Mouse (Mus musculus) kidney, embryonic 14.5 days (tissue): ENCODE measurements around the gene Pde8b. TPM values are rescaled to one million over a fixed set of nuclear protein-coding genes. Genes with fewer than 3 reads are reported as not detected.

Experiments used
- ATAC-seq: fragments of 200-750 bp; cut with Nextera tagmentation; 2 replicates; pipeline ENCODE4 v1.8.0; 2017; ENCODE audit warnings: moderate number of reproducible peaks, mild to moderate bottlenecking, moderate TSS enrichment, moderate library complexity; ENCODE audit not compliant: low FRiP score, low TSS enrichment
- H3K27ac ChIP-seq: fragments of 300-500 bp; sonication (generic); 2 replicates; pipeline ENCODE4 v1.5.1; 2014; ENCODE audit warnings: low read depth, mild to moderate bottlenecking, low read length, moderate library complexity, mixed read lengths
- H3K27me3 ChIP-seq: fragments of 300-500 bp; sonication (generic); 2 replicates; pipeline ENCODE4 v1.6.1; 2014; ENCODE audit warnings: mild to moderate bottlenecking, low read length; ENCODE audit not compliant: control insufficient read depth, insufficient read depth
- H3K36me3 ChIP-seq: fragments of 300-500 bp; sonication (generic); 2 replicates; pipeline ENCODE4 v1.6.1; 2014; ENCODE audit warnings: low read length, mixed read lengths; ENCODE audit not compliant: control insufficient read depth, insufficient read depth
- H3K4me1 ChIP-seq: fragments of 300-500 bp; sonication (generic); 2 replicates; pipeline ENCODE4 v1.6.1; 2014; ENCODE audit warnings: low read length, mixed read lengths; ENCODE audit not compliant: control insufficient read depth, insufficient read depth
- H3K4me2 ChIP-seq: fragments of 300-500 bp; sonication (generic); replicated peaks from 2 replicates; pipeline ENCODE4 v1.6.1; 2014; ENCODE audit warnings: low read depth, mild to moderate bottlenecking, low read length
- H3K4me3 ChIP-seq: fragments of 300-500 bp; sonication (generic); 2 replicates; pipeline ENCODE4 v1.5.1; 2014; ENCODE audit warnings: mild to moderate bottlenecking, low read length
- H3K9ac ChIP-seq: fragments of 300-500 bp; sonication (generic); 2 replicates; pipeline ENCODE4 v1.6.1; 2014; ENCODE audit warnings: low read depth, mild to moderate bottlenecking, low read length, moderate library complexity
- H3K9me3 ChIP-seq: fragments of 300-500 bp; sonication (generic); 2 replicates; pipeline ENCODE4 v1.6.1; 2016; ENCODE audit warnings: low read length; ENCODE audit not compliant: control insufficient read depth
- WGBS: fragments of 180-500 bp; shearing (Covaris S2); extraction: QIAGEN DNeasy Blood & Tissue Kit; methylation state at CpG from one replicate; pipeline ENCODE4 v1.1.7; 2014; 5-methylcytosine and 5-hydroxymethylcytosine counted together
- polyA plus RNA-seq: library from polyadenylated mRNA; unstranded; fragments of >200 nt; fragmentation: Nextera tagmentation; extraction: Ambion mirVana; gene quantifications from 2 replicates; pipeline ENCODE4 v1.2.1, GENCODE M21; 2014

Gene Pde8b
- polyA plus RNA-seq, 1 experiment from 2014 or later = 9.5 TPM

- H3K9ac ChIP-seq = no peak overlapping the region
- H3K4me3 ChIP-seq = no peak overlapping the region
- WGBS = 90% methylated on average over 7 of the region's 7 CpGs
- H3K36me3 ChIP-seq = peaks cover 4% of the 10 kb centered on the region; the same call in 1 of the 2 replicates
- H3K4me1 ChIP-seq = no peaks in the 10 kb centered on the region
- no peak overlapping the region for H3K27ac ChIP-seq
- no peaks in the 10 kb centered on the region for H3K27me3 ChIP-seq
- no peaks in the 10 kb centered on the region for H3K9me3 ChIP-seq
- no peak overlapping the region for H3K4me2 ChIP-seq
- ATAC-seq = no peak
Observed at GRCm38 (mm10) chr13:95009261-95009660, 240.9 kb downstream of the Pde8b start.

GRCm38 (mm10) chr13:95007281-95007680 lies 242.9 kb downstream of the Pde8b start:
- WGBS = 70% methylated on average over 8 of the region's 8 CpGs
- no peak overlapping the region for H3K4me3 ChIP-seq
- H3K27me3 ChIP-seq = no peaks in the 10 kb centered on the region
- no peak for ATAC-seq
- no peak overlapping the region for H3K4me2 ChIP-seq
- no peak overlapping the region for H3K9ac ChIP-seq
- no peak overlapping the region for H3K27ac ChIP-seq
- H3K9me3 ChIP-seq = no peaks in the 10 kb centered on the region
- H3K4me1 ChIP-seq = no peaks in the 10 kb centered on the region
- peaks cover 4% of the 10 kb centered on the region; the same call in 1 of the 2 replicates for H3K36me3 ChIP-seq

DNA sequence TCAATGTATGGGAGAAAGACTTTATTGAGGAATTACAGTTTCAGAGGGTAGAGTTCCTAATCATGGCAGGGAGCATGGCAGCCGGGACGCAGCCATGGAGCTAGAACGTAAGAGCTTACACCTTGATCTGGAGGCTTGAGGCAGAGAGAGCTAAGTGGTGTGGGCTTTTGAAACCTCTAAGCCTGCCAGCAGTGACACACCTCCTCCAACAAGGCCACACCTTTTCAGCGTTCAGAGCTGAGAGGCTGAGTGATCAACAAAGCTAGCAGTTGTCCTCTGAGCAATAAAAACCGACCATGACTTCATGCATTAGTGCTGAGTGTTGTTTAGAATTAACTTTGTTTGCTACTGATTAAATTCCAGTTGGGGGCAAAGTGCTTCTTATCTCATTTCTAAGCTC lies 259.6 kb downstream of the Pde8b start:
- H3K4me1 ChIP-seq = 0 out of 2 replicates have a peak, but pooled peaks cover 3% of the 10 kb centered on the region
- H3K9me3 ChIP-seq = no peaks in the 10 kb centered on the region
- H3K27me3 ChIP-seq = no peaks in the 10 kb centered on the region
- no peak overlapping the region for H3K9ac ChIP-seq
- no peak overlapping the region for H3K4me3 ChIP-seq
- no peak overlapping the region for H3K4me2 ChIP-seq
- H3K27ac ChIP-seq = no peak overlapping the region
- WGBS = 60% methylated on average over 5 of the region's 5 CpGs
- ATAC-seq = no peak
- H3K36me3 ChIP-seq = no peaks in the 10 kb centered on the region

GRCm38 (mm10) chr13:94979081-94979480 lies 271.1 kb downstream of the Pde8b start:
- no peak overlapping the region for H3K4me3 ChIP-seq
- no peak for ATAC-seq
- WGBS = 37% methylated on average over 7 of the region's 7 CpGs
- H3K4me2 ChIP-seq = no peak overlapping the region
- no peak overlapping the region for H3K27ac ChIP-seq
- H3K4me1 ChIP-seq = peaks cover 9% of the 10 kb centered on the region
- H3K27me3 ChIP-seq = no peaks in the 10 kb centered on the region
- no peaks in the 10 kb centered on the region for H3K9me3 ChIP-seq
- H3K36me3 ChIP-seq = peaks cover 3% of the 10 kb centered on the region; the same call in 1 of the 2 replicates
- H3K9ac ChIP-seq = no peak overlapping the region

GRCm38 (mm10) chr13:94976219-94977186 lies 273.6 kb downstream of the Pde8b start, which contains the start of gene Wdr41:
TSS of gene Wdr41 (plus strand) at chr13:94976344.
- H3K9ac ChIP-seq = peak within 1 kb of the TSS; percentile 98
- H3K4me3 ChIP-seq = peak within 1 kb of the TSS; percentile 75
- 2% methylated on average over 61 of the region's 68 CpGs for WGBS
- no peaks in the 10 kb centered on the region for H3K9me3 ChIP-seq
- H3K4me2 ChIP-seq = peak within 1 kb of the TSS; percentile 51
- no peaks in the 10 kb centered on the region for H3K27me3 ChIP-seq
- peak within 1 kb of the TSS; percentile 99 for H3K27ac ChIP-seq
- H3K4me1 ChIP-seq = peaks cover 9% of the 10 kb centered on the region
- ATAC-seq = peak; percentile 97
- peaks cover 3% of the 10 kb centered on the region; the same call in 1 of the 2 replicates for H3K36me3 ChIP-seq

DNA sequence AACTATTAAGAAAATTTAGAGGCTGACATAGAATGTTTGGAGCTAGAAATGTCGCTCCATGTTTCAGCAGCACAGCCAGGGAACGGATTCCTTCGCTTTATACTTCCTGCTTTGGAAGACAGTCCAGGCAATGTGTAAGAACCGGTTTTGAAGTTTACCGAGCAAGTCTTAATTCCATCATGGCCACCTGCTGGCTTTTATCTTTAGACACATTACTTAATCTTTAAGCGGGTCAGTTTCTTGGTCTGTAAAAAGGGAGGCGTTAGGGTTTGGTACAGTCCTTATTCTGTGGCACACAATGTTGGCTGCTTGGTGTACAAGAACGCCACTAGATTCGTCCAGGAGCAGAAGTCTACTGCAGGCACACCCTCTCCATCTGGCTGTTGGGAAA lies 274.3 kb downstream of the Pde8b start:
- Histone ChIP-seq H3K4me2 (peak overlapping the region; percentile 51), H3K9me3 (no peaks in the 10 kb centered on the region), H3K36me3 (no peaks in the 10 kb centered on the region), H3K27me3 (no peaks in the 10 kb centered on the region), H3K4me1 (peaks cover 9% of the 10 kb centered on the region), H3K9ac (peak overlapping the region; percentile 98), H3K27ac (peak overlapping the region; percentile 99), H3K4me3 (peak overlapping the region; percentile 75)
- 25% methylated on average over 9 of the region's 9 CpGs for WGBS
- ATAC-seq = no peak; the same call in 1 of the 2 replicates

Other genes with a start within 250 kb of the Pde8b start
- 73.0 and 90.4 TPM in 2 replicates for gene Zbed3, start 73.3 kb upstream of the Pde8b start, polyA plus RNA-seq
- gene Aggf1, start 125.0 kb upstream of the Pde8b start, polyA plus RNA-seq = 33.4 and 40.2 TPM in 2 replicates
- not detected in 2 replicates for gene Crhbp, start 194.6 kb upstream of the Pde8b start, polyA plus RNA-seq
- not detected in 2 replicates for gene S100z, start 228.4 kb upstream of the Pde8b start, polyA plus RNA-seq